Comparison of ENCODE assay signal across 10 mouse cellular contexts in genomic region chrX:21350503-21350902, GRCm38 (mm10).
DNase-seq lines count a peak whose midpoint lies in the region; ATAC-seq lines count a peak whose summit lies in the region.
"Had no signal": no experiment of that assay in that cellular context is flagged by ENCODE, and none has a peak within 500 bp of the region (broad histone marks: within the 10 kb centered on the region; RNA-seq: fewer than 3 reads in every experiment).

No protein-coding gene starts in this region.

- H3K4me3 ChIP-seq in forebrain, embryonic 14.5 days (ENCODE audit: low read depth, low read length) = no peak overlapping the region
- H3K4me3 ChIP-seq in forebrain, embryonic 15.5 days = no peak overlapping the region
- H3K4me3 ChIP-seq: heart, embryonic 13.5 days had no signal

- H3K27ac ChIP-seq in forebrain, embryonic 14.5 days (ENCODE audit: low read depth, low read length) = no peak overlapping the region
- no peak overlapping the region for H3K27ac ChIP-seq in forebrain, embryonic 15.5 days (replicated peaks)
- H3K27ac ChIP-seq: heart, embryonic 13.5 days had no signal

- 35% methylated on average over 4 of the region's 4 CpGs for WGBS in forebrain, embryonic 14.5 days
- WGBS in forebrain, embryonic 15.5 days = 33% methylated on average over 4 of the region's 4 CpGs

- H3K9ac ChIP-seq in forebrain, embryonic 14.5 days (ENCODE audit: low read length) = no peak overlapping the region
- no peak overlapping the region for H3K9ac ChIP-seq in forebrain, embryonic 15.5 days (replicated peaks)
- H3K9ac ChIP-seq: heart, embryonic 13.5 days had no signal

- no peak for ATAC-seq in forebrain, embryonic 14.5 days
- no peak for ATAC-seq in forebrain, embryonic 15.5 days (replicated peaks)

- no peaks in the 10 kb centered on the region for H3K27me3 ChIP-seq in forebrain, embryonic 14.5 days (replicated peaks; ENCODE audit: control insufficient read depth, insufficient read depth, low read length)
- H3K27me3 ChIP-seq in forebrain, embryonic 15.5 days = no peaks in the 10 kb centered on the region
- H3K27me3 ChIP-seq: heart, embryonic 13.5 days had no signal

- H3K4me1 ChIP-seq in forebrain, embryonic 14.5 days (ENCODE audit: control insufficient read depth, insufficient read depth, low read length) = no peaks in the 10 kb centered on the region
- no peaks in the 10 kb centered on the region for H3K4me1 ChIP-seq in forebrain, embryonic 15.5 days
- H3K4me1 ChIP-seq: heart, embryonic 13.5 days had no signal

- peak; percentile 53 for DNase-seq in forebrain, embryonic 14.5 days (ENCODE audit: low spot score)
- peak; percentile 12 for DNase-seq in layer of hippocampus, adult 11-12 months (ENCODE audit: low spot score)
- no peak for DNase-seq in layer of hippocampus, postnatal 36 days
- DNase-seq in 416B (ENCODE audit: low read depth) = peak; percentile 25
- peak; percentile 62 for DNase-seq in adipocyte (ENCODE audit: low spot score)
- no peak for DNase-seq in spleen, postnatal 10 days (ENCODE audit: low spot score in 2 of 2)
- DNase-seq in thymus, postnatal 36 days = no peak

- H3K36me3 ChIP-seq in forebrain, embryonic 14.5 days (ENCODE audit: control insufficient read depth, insufficient read depth, low read length) = no peaks in the 10 kb centered on the region
- no peaks in the 10 kb centered on the region for H3K36me3 ChIP-seq in forebrain, embryonic 15.5 days
- H3K36me3 ChIP-seq: G1E; heart, embryonic 13.5 days had no signal

- H3K4me2 ChIP-seq in forebrain, embryonic 14.5 days (ENCODE audit: low read length) = no peak overlapping the region
- H3K4me2 ChIP-seq in forebrain, embryonic 15.5 days (replicated peaks) = no peak overlapping the region
- H3K4me2 ChIP-seq: heart, embryonic 13.5 days had no signal

- H3K9me3 ChIP-seq in forebrain, embryonic 14.5 days (replicated peaks; ENCODE audit: control insufficient read depth, low read length) = no peaks in the 10 kb centered on the region
- H3K9me3 ChIP-seq in forebrain, embryonic 15.5 days = no peaks in the 10 kb centered on the region
- H3K9me3 ChIP-seq: G1E; heart, embryonic 13.5 days had no signal

Comparison
In these comparisons a context has a peak if more than half of its experiments do, and no peak if none do; other contexts are left out.
1. DNase-seq: peak in forebrain, embryonic 14.5 days (single experiment), layer of hippocampus, adult 11-12 months (single experiment), 416B (single experiment) and adipocyte (single experiment); none in layer of hippocampus, postnatal 36 days (0 of 2), spleen, postnatal 10 days (0 of 2) and thymus, postnatal 36 days (0 of 2).